Mouse (Mus musculus) embryo, embryonic 11.5 days (tissue): ENCODE results near the gene Ndn.

Source experiments
- DNase-seq: peaks from one replicate; pipeline ENCODE4 v3.0.0-alpha.2; 2012; ENCODE audit warnings: low read depth, low spot score

Ndn gene

GRCm38 (mm10) chr7:62346269-62346668 is at the start of gene Ndn:
TSS of gene Ndn (plus strand) at chr7:62346569.
- no peak for DNase-seq

GRCm38 (mm10) chr7:62302451-62302850 is 43.9 kb upstream of the Ndn start:
- DNase-seq: no peak

- no peak for DNase-seq
Observed at GRCm38 (mm10) chr7:62306896-62307614, 39.3 kb upstream of the Ndn start.

DNA sequence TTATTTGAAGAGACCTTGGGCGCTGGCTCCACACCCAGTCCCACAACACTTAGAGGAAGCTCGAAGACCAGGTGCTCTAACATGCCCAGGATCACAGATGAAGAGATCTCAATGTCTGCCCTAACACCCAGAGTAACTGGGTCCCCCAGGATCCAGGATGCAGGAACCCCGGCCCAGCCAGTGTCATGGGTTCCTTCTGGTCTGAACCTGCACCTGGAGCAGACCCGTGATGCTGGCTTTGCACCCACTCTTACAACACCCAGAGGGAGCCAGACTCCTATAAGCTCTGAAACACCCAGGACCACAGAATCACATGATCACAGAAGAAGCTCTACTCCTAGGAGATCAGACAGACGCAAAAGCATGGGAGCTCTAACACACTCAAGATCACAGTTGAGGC is 29.6 kb upstream of the Ndn start:
- no peak for DNase-seq

GRCm38 (mm10) chr7:62345411-62345810 is 958 bp upstream of the Ndn start:
- no peak for DNase-seq

DNA sequence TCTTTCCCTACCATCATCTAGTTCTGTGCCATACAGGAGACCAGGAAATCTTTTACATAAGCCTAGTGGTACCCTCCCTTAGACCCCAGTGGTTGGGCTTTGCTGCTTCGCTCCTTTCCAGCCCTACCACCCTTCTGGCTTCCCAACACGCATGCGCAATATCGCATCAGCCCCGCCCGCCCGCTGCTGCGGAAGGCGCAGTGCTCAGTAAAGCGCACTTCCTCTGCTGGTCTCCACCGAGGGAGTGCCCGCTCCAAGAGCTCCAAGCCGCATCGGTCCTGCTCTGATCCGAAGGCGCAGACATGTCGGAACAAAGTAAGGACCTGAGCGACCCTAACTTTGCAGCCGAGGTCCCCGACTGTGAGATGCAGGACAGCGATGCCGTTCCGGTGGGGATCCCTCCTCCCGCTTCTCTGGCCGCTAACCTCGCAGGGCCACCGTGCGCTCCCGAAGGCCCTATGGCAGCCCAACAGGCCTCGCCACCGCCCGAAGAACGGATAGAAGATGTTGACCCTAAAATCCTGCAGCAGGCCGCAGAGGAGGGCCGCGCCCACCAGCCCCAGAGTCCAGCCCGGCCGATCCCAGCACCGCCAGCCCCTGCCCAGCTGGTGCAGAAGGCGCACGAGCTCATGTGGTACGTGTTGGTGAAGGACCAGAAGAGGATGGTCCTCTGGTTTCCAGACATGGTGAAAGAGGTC is 1.9 kb downstream of the Ndn start:
- DNase-seq: peak; percentile 70

DNA sequence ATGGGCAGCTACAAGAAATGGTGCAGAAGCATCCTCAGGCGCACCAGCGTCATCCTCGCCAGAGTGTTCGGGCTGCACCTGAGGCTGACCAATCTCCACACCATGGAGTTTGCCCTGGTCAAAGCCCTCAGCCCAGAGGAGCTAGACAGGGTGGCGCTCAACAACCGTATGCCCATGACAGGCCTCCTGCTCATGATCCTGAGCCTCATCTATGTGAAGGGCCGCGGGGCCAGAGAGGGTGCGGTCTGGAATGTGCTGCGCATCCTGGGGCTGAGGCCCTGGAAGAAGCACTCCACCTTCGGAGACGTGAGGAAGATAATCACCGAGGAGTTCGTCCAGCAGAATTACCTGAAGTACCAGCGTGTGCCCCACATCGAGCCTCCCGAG is 2.4 kb downstream of the Ndn start:
- DNase-seq: no peak

- DNase-seq: no peak
Observed at GRCm38 (mm10) chr7:62351266-62351665, 4.9 kb downstream of the Ndn start.

- no peak for DNase-seq
Observed at GRCm38 (mm10) chr7:62365039-62365636, 18.8 kb downstream of the Ndn start.

- no peak for DNase-seq
Observed at GRCm38 (mm10) chr7:62366730-62367129, 20.4 kb downstream of the Ndn start.

- DNase-seq: no peak
Observed at GRCm38 (mm10) chr7:62375658-62376057, 29.3 kb downstream of the Ndn start.

DNA sequence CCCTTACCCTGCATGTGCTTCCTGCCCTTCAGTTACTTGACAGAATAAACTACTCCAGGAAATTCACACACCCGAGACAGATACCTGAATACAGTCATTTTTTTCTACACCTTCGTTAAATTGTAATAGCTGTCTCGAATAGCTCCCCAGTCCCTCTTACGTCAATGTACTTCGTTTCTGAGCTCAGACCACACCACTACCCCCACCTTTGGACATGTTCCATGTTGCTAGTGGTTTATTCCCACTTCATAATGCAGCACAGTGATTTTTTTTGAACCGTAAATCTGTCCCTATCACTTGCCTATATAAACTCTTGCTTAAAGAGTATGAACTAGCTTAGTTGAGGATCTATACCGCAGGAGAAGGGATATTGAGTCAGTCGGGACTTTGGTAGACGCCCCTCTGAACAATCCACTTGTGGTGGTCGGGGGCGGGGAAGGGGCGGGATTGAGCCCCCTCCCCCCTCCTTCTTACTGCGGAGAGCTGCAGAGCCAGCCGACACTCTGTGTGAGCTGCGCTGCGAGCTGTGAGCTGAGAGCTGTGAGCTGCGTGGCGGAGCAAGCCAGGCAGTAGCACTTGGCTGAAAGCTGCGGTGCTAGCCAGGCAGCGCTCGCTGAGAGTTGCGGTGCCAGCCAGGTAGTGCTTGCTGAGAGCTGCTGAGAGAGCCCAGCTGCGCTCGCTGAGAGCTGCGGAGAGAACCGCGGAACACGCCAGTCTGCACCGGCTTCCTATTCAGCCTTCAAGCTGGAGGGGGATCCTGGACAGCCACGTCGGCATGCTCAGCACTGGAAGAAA is 30.3 kb downstream of the Ndn start, which contains the start of gene Magel2:
TSS of gene Magel2 (plus strand) at position 501 of the 795 bp plus-strand sequence.
- DNase-seq: peak; percentile 52

DNA sequence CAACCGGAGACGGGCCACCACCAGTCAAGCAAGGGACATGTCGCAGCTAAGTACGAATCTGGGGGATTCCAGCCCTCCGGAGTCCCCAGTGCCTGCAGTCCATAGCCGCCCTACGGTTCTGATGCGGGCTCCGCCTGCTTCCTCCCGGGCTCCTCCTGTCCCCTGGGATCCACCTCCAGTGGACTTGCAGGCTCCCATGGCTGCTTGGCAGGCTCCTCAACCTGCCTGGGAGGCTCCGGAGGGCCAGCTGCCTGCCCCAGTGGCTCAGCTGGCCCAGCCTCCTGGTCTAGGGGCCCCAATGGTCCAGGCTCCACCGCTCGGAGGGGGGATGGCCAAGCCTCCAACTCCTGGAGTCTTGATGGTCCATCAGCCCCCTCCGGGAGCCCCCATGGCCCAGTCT is 30.9 kb downstream of the Ndn start:
- no peak for DNase-seq

DNA sequence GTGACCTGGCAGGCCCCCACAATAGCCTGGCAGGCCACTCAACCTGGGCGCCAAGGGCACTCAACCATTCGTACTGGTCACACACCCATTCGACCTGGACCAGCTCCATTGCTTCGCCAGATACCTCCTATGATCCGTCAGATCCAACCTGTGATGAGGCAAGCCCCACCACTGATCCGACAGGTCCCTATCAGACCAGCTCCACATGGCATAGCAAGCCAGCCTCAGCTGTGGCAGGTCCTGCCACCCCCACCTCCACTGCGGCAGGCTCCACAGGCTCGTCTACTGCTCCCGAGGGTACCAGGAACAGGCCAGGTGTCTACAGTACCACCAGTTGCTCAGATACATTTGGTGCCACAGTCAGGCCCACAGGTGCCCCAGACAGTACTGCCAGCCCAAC is 32.2 kb downstream of the Ndn start:
- no peak for DNase-seq

DNA sequence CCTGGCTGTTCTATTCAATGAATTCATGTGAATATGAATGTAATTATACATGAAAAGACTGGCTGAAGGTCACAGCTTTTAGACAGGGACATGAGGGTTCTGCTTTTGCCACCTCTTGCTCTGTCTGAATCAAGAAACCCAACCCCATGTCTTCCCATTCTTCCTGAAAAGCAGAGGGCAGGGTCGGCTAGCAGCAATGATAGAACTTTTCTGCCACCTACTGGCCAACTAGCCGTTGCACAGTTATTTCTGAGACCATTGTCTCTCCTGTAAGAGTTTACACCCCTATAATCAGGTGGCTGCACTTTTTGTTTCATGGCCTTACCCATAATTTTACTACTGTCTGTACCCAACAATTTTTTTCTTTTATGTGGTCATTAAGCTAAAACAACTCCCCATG is 36.0 kb downstream of the Ndn start:
- DNase-seq: no peak

GRCm38 (mm10) chr7:62388291-62388690 is 41.9 kb downstream of the Ndn start:
- DNase-seq: no peak

GRCm38 (mm10) chr7:62392202-62392601 is 45.8 kb downstream of the Ndn start:
- no peak for DNase-seq
